Mouse (Mus musculus) ES-Bruce4 (cell line): ENCODE measurements around the gene Slc2a3.

Source experiments
- CTCF ChIP-seq: IDR thresholded peaks from one replicate; pipeline ENCODE4 v1.8.1; 2011; ENCODE audit warnings: low read depth, low read length
- EP300 ChIP-seq: IDR thresholded peaks from 2 replicates; pipeline ENCODE4 v1.6.1; 2011; ENCODE audit warnings: low read depth, low read length; ENCODE audit not compliant: insufficient read depth
- POLR2A ChIP-seq: IDR thresholded peaks from one replicate; pipeline ENCODE4 v1.8.1; 2011; ENCODE audit warnings: low read length; ENCODE audit not compliant: insufficient read depth

DNA sequence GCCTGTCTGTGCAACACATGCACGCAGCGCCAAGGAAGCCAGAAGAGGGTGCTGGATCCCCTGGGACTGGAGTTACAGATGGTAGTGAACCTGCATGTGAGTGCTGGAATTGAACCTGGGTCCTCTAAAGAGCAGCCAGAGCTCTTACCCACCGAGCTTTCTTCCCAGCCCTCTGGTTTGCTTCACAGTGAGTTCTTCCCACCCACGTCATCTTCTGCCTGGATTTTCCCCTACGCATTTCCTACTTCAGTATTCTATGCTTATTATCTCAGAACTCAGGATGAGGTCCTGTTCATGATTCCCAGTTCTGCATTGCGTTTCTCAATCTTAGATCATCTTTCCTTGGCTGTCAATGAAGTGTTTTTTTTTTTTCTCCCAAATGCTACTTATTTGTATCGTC, 25.4 kb downstream of the Slc2a3 start:
- peak; percentile 20 for TF ChIP-seq CTCF
- no peak for TF ChIP-seq POLR2A
- TF ChIP-seq EP300 = no peak
